Mouse (Mus musculus): ENCODE data around the gene N4bp3.

GRCm38 (mm10) chr11:51658705-51659104 lies 8.1 kb upstream of the N4bp3 start:
- TF ChIP-seq CTCF (IDR thresholded peaks at IDR 0.05) (no peak), EP300 (IDR thresholded peaks at IDR 0.05) (no peak)

Data from lung, postnatal 0 days (tissue).